Mouse (Mus musculus): ENCODE data around the gene Foxp1. TPM values are rescaled to one million over a fixed set of nuclear protein-coding genes. Genes with fewer than 3 reads are reported as not detected.

Gene Foxp1
- polyA plus RNA-seq, 1 experiment from 2014 or later: 65.4 TPM

GRCm38 (mm10) chr6:99251222-99251621, 271.3 kb downstream of the Foxp1 start:
- 92% methylated on average over 3 of the region's 3 CpGs for WGBS
- no peaks in the 10 kb centered on the region for H3K36me3 ChIP-seq (ENCODE audit: control insufficient read depth, insufficient read depth, low read length)
- DNase-seq (ENCODE audit: low spot score): no peak
- no peaks in the 10 kb centered on the region for H3K27me3 ChIP-seq (ENCODE audit: control insufficient read depth, insufficient read depth, low read length)
- H3K4me1 ChIP-seq (ENCODE audit: control insufficient read depth, insufficient read depth, low read length): no peaks in the 10 kb centered on the region
- ATAC-seq (ENCODE audit: insufficient number of reproducible peaks, low FRiP score, low TSS enrichment, low read depth): no peak
- no peak overlapping the region for H3K27ac ChIP-seq (replicated peaks; ENCODE audit: low read depth, low read length)
- H3K9me3 ChIP-seq (ENCODE audit: control insufficient read depth, low read length): no peaks in the 10 kb centered on the region
- no peak overlapping the region for H3K4me3 ChIP-seq (ENCODE audit: low read depth, low read length)
- no peak overlapping the region for H3K9ac ChIP-seq (ENCODE audit: low read length)
- no peak overlapping the region for H3K4me2 ChIP-seq (ENCODE audit: low read depth, severe bottlenecking)

- H3K4me2 ChIP-seq (ENCODE audit: low read depth, severe bottlenecking): no peak overlapping the region
- ATAC-seq (ENCODE audit: insufficient number of reproducible peaks, low FRiP score, low TSS enrichment, low read depth) (no peak), DNase-seq (ENCODE audit: low spot score) (no peak)
- no peak overlapping the region for H3K4me3 ChIP-seq (ENCODE audit: low read depth, low read length)
- H3K27me3 ChIP-seq (ENCODE audit: control insufficient read depth, insufficient read depth, low read length): no peaks in the 10 kb centered on the region
- no peaks in the 10 kb centered on the region for H3K36me3 ChIP-seq (ENCODE audit: control insufficient read depth, insufficient read depth, low read length)
- WGBS: 80% methylated on average over 5 of the region's 5 CpGs
- no peak overlapping the region for H3K27ac ChIP-seq (replicated peaks; ENCODE audit: low read depth, low read length)
- no peak overlapping the region for H3K9ac ChIP-seq (ENCODE audit: low read length)
- H3K4me1 ChIP-seq (ENCODE audit: control insufficient read depth, insufficient read depth, low read length): no peaks in the 10 kb centered on the region
- H3K9me3 ChIP-seq (ENCODE audit: control insufficient read depth, low read length): no peaks in the 10 kb centered on the region
Measured at GRCm38 (mm10) chr6:99249496-99250030, 273.0 kb downstream of the Foxp1 start.

GRCm38 (mm10) chr6:99248396-99248795, 274.1 kb downstream of the Foxp1 start:
- Histone ChIP-seq H3K9me3 (ENCODE audit: control insufficient read depth, low read length) (no peaks in the 10 kb centered on the region), H3K27me3 (ENCODE audit: control insufficient read depth, insufficient read depth, low read length) (no peaks in the 10 kb centered on the region), H3K36me3 (ENCODE audit: control insufficient read depth, insufficient read depth, low read length) (no peaks in the 10 kb centered on the region), H3K9ac (ENCODE audit: low read length) (no peak overlapping the region), H3K4me2 (ENCODE audit: low read depth, severe bottlenecking) (no peak overlapping the region), H3K4me3 (ENCODE audit: low read depth, low read length) (no peak overlapping the region), H3K4me1 (ENCODE audit: control insufficient read depth, insufficient read depth, low read length) (no peaks in the 10 kb centered on the region), H3K27ac (replicated peaks; ENCODE audit: low read depth, low read length) (no peak overlapping the region)
- DNase-seq (ENCODE audit: low spot score) (no peak), ATAC-seq (ENCODE audit: insufficient number of reproducible peaks, low FRiP score, low TSS enrichment, low read depth) (no peak)
- 55% methylated on average over 8 of the region's 8 CpGs for WGBS

GRCm38 (mm10) chr6:99241625-99242395, 280.7 kb downstream of the Foxp1 start:
- ATAC-seq (ENCODE audit: insufficient number of reproducible peaks, low FRiP score, low TSS enrichment, low read depth): no peak
- H3K4me3 ChIP-seq (ENCODE audit: low read depth, low read length): no peak overlapping the region
- WGBS: 91% methylated on average over 10 of the region's 10 CpGs

GRCm38 (mm10) chr6:99240764-99241163, 281.8 kb downstream of the Foxp1 start:
- Histone ChIP-seq H3K36me3 (ENCODE audit: control insufficient read depth, insufficient read depth, low read length) (no peaks in the 10 kb centered on the region), H3K27ac (replicated peaks; ENCODE audit: low read depth, low read length) (no peak overlapping the region), H3K9me3 (ENCODE audit: control insufficient read depth, low read length) (no peaks in the 10 kb centered on the region), H3K4me2 (ENCODE audit: low read depth, severe bottlenecking) (no peak overlapping the region), H3K4me1 (ENCODE audit: control insufficient read depth, insufficient read depth, low read length) (no peaks in the 10 kb centered on the region), H3K4me3 (ENCODE audit: low read depth, low read length) (no peak overlapping the region), H3K27me3 (ENCODE audit: control insufficient read depth, insufficient read depth, low read length) (no peaks in the 10 kb centered on the region), H3K9ac (ENCODE audit: low read length) (no peak overlapping the region)
- no peak for DNase-seq (ENCODE audit: low spot score)
- ATAC-seq (ENCODE audit: insufficient number of reproducible peaks, low FRiP score, low TSS enrichment, low read depth): no peak

More at GRCm38 (mm10) chr6:99241625-99242395, 280.7 kb downstream of the Foxp1 start:
- H3K36me3 ChIP-seq (ENCODE audit: control insufficient read depth, insufficient read depth, low read length): no peaks in the 10 kb centered on the region
- H3K9me3 ChIP-seq (ENCODE audit: control insufficient read depth, low read length): no peaks in the 10 kb centered on the region
- H3K27me3 ChIP-seq (ENCODE audit: control insufficient read depth, insufficient read depth, low read length): no peaks in the 10 kb centered on the region
- H3K9ac ChIP-seq (ENCODE audit: low read length): no peak overlapping the region
- no peaks in the 10 kb centered on the region for H3K4me1 ChIP-seq (ENCODE audit: control insufficient read depth, insufficient read depth, low read length)
- no peak for DNase-seq (ENCODE audit: low spot score)
- H3K27ac ChIP-seq (replicated peaks; ENCODE audit: low read depth, low read length): no peak overlapping the region
- H3K4me2 ChIP-seq (ENCODE audit: low read depth, severe bottlenecking): no peak overlapping the region

GRCm38 (mm10) chr6:99235588-99235987, 286.9 kb downstream of the Foxp1 start:
- no peak overlapping the region for H3K27ac ChIP-seq (replicated peaks; ENCODE audit: low read depth, low read length)
- WGBS: 87% methylated on average over 8 of the region's 8 CpGs
- H3K9ac ChIP-seq (ENCODE audit: low read length): no peak overlapping the region
- no peak for DNase-seq (ENCODE audit: low spot score)
- no peaks in the 10 kb centered on the region for H3K9me3 ChIP-seq (ENCODE audit: control insufficient read depth, low read length)
- no peaks in the 10 kb centered on the region for H3K36me3 ChIP-seq (ENCODE audit: control insufficient read depth, insufficient read depth, low read length)
- peaks cover 5% of the 10 kb centered on the region; the same call in 1 of the 2 replicates for H3K4me1 ChIP-seq (ENCODE audit: control insufficient read depth, insufficient read depth, low read length)
- H3K4me3 ChIP-seq (ENCODE audit: low read depth, low read length): no peak overlapping the region
- ATAC-seq (ENCODE audit: insufficient number of reproducible peaks, low FRiP score, low TSS enrichment, low read depth): no peak
- no peak overlapping the region for H3K4me2 ChIP-seq (ENCODE audit: low read depth, severe bottlenecking)
- H3K27me3 ChIP-seq (ENCODE audit: control insufficient read depth, insufficient read depth, low read length): no peaks in the 10 kb centered on the region

- Histone ChIP-seq H3K4me1 (ENCODE audit: control insufficient read depth, insufficient read depth, low read length) (peaks cover 5% of the 10 kb centered on the region; the same call in 1 of the 2 replicates), H3K4me3 (ENCODE audit: low read depth, low read length) (no peak overlapping the region), H3K4me2 (ENCODE audit: low read depth, severe bottlenecking) (no peak overlapping the region), H3K9ac (ENCODE audit: low read length) (no peak overlapping the region), H3K27ac (replicated peaks; ENCODE audit: low read depth, low read length) (no peak overlapping the region), H3K27me3 (ENCODE audit: control insufficient read depth, insufficient read depth, low read length) (no peaks in the 10 kb centered on the region), H3K9me3 (ENCODE audit: control insufficient read depth, low read length) (no peaks in the 10 kb centered on the region), H3K36me3 (ENCODE audit: control insufficient read depth, insufficient read depth, low read length) (no peaks in the 10 kb centered on the region)
- DNase-seq (ENCODE audit: low spot score) (peak; percentile 39), ATAC-seq (ENCODE audit: insufficient number of reproducible peaks, low FRiP score, low TSS enrichment, low read depth) (no peak)
- 41% methylated on average over 10 of the region's 10 CpGs for WGBS
Measured at GRCm38 (mm10) chr6:99233411-99233810, 289.1 kb downstream of the Foxp1 start.

- peaks cover 5% of the 10 kb centered on the region; the same call in 1 of the 2 replicates for H3K4me1 ChIP-seq (ENCODE audit: control insufficient read depth, insufficient read depth, low read length)
- no peak overlapping the region for H3K4me3 ChIP-seq (ENCODE audit: low read depth, low read length)
- no peaks in the 10 kb centered on the region for H3K27me3 ChIP-seq (ENCODE audit: control insufficient read depth, insufficient read depth, low read length)
- no peak for ATAC-seq (ENCODE audit: insufficient number of reproducible peaks, low FRiP score, low TSS enrichment, low read depth)
- no peaks in the 10 kb centered on the region for H3K36me3 ChIP-seq (ENCODE audit: control insufficient read depth, insufficient read depth, low read length)
- no peak for DNase-seq (ENCODE audit: low spot score)
- WGBS: 92% methylated on average over 6 of the region's 6 CpGs
- H3K4me2 ChIP-seq (ENCODE audit: low read depth, severe bottlenecking): no peak overlapping the region
- H3K27ac ChIP-seq (replicated peaks; ENCODE audit: low read depth, low read length): no peak overlapping the region
- H3K9me3 ChIP-seq (ENCODE audit: control insufficient read depth, low read length): no peaks in the 10 kb centered on the region
- H3K9ac ChIP-seq (ENCODE audit: low read length): no peak overlapping the region
Measured at GRCm38 (mm10) chr6:99228336-99228870, 294.1 kb downstream of the Foxp1 start.

All from limb, embryonic 11.5 days (tissue).